Mouse (Mus musculus) monocyte, adult 59 days (primary cell): ENCODE data around the gene Cacna2d3. TPM values are rescaled to one million over a fixed set of nuclear protein-coding genes. Genes with fewer than 3 reads are reported as not detected.

Experiments used
- total RNA-seq, 2 experiments: library from RNA; stranded (reverse); gene quantifications; one replicate each; pipeline ENCODE4 v1.2.4; 2023

The Cacna2d3 gene
- not detected for total RNA-seq

DNA sequence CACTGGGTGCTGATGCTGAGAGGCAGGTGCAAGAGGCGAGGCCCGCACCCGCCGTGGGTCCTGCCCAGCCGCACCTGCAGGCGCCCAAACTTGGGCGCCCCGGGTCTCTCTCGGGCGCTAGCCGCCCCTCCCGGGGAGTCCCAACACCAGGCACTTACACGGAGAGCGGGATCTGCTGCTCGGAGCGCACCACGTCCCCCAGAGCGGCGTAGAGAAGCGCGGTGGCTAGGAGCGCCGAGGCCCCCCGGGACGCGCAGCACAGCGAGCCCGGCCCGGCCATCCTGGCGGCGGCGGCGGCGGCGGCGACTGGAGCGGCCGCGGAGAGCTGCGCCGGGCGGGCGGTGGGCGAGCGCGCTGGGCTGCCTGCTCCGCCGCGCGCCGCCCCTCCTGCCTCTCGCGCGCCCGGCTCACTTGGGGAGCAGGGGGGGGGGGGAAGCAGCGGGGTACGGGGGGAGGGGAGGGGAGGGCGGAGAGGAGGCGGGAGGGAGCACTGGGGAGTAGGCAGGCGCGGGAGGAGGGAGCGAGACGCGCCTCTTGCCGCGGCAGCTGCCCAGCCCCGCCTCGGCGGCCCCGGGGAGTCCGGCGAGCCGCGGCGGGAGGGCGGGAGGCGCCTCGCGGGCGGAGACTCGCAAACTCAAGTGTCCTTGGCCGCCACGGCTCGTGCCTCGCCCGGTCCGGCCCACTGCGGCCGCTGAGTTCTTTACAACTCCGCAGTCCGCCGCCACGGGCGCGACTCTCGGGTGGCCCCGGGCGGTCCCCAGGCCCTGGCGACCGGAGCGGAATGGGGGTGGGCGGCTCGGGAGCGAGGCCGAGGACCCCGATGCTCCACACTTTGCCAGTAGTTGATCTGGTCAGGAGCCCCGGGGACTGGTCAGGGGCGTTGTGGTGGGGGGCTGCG is at the start of gene Cacna2d3:
Gene Cacna2d3, minus strand, starts transcription at position 377 of the 898 bp plus-strand sequence.

DNA sequence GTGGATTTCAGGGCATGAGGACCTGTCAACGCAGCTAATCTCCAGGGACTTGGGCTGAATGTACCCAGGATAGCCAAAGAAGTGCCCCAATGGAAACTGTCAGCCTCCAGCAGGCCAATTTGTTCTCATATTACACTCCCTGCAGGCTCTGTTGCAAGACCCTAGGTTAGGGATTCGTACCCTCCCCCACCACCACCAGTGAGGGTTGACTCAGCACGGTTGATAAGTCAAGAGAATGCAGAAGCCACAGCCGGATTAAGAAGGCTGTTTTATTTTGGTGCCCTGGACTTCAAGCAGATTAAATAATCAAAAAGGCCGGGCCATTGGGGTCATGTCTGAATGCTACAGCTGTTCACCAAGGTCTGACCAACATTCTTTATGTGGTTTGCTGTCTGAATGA is 703.8 kb downstream of the Cacna2d3 start, which contains the start of gene Lrtm1:
Gene Lrtm1, plus strand, starts transcription at position 326 of the 400 bp plus-strand sequence.

Other genes with a start within 250 kb of the Cacna2d3 start
- 100 to 1,000 TPM; 131 to 138 TPM for gene Selenok, start 246.4 kb upstream of the Cacna2d3 start, total RNA-seq